Mouse (Mus musculus) liver (tissue): ENCODE results near the gene Rcan1.
"Not testable (repeated sequence)": the region's sequence is repeated elsewhere in the genome, so short reads cannot be mapped to it uniquely, and the experiment has no call there.

Source experiments
- DNase-seq: peaks from one replicate; pipeline ENCODE4 v3.0.0-alpha.2; 2020; ENCODE audit warnings: mixed read lengths

Rcan1 gene

GRCm38 (mm10) chr16:92470706-92471105 lies at the start of gene Rcan1:
Gene Rcan1 (minus strand): TSS chr16:92470867.
- DNase-seq = no peak

DNA sequence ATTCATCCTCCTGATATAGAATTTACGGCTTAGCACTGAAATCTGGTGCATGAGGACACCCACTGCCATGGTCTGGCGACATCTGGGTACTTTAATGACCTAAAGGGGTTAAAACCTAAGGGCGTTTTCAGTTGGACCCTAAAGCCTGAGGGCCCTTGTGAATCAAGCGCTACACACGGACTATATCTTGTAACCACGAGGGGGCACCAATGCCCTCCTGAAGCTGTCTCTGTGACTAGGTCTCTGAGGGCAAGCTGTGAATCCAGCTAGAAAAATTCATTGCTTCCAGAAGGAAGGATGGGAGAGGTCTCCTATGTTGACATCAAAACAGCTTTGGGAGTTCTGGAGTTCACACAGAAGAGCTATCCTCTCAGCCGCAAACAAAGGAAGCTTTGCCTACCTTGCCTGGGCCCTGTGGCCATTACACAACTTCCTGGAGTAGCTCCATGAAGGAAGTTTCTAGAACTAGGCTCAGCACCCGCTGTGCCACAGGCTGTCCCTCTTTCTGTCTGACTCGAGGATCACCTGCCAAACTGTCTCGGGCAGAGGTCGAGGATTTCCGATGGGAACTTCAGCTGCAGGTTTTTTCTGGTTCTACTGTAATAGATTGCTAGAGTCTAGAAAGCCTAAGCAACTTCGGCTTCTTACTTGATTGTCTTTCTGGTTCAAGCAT lies 49.3 kb upstream of the Rcan1 start:
- DNase-seq = peak; percentile 39

DNA sequence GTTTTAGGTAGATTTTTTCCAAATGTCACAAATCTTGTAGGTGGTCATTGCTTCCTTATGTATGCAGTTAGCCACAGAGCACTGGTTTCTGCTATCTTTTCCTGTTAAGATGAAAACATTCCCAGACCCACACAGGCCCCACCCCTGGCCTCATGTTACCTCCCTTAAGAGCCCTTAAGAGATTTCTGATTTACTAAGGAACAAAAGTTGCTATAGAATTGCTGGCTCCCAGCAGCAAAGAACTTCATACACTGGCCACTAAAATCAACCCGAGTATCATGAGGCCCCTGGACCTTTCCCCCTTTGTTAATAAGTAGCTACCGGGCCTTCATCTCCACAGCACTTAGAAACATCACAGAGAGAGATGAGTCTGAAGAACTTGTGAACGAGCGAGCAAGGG lies 48.1 kb upstream of the Rcan1 start:
- no peak for DNase-seq

DNA sequence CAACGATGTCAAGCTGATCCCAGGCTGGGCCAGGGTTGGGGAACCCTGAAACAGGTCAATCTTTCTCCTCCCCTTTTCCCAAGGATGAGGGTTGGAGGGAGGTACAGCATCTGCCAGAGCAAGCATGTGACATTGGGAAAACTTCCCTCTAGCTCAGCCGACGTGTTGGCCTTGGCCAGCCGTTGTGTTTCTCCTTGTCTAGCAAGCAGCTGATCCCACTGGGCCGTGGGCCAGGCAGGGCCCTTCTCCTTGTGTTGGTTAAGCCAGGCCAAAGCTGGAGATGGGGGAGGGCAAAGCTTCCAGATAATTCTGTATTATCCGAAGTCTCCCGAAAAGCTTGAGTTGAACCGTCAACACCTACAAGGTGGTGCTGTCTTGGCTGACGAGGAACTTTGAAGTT lies 45.5 kb upstream of the Rcan1 start:
- DNase-seq = no peak

- DNase-seq = not testable (repeated sequence)
Observed at GRCm38 (mm10) chr16:92514896-92515295, 44.2 kb upstream of the Rcan1 start.

GRCm38 (mm10) chr16:92511773-92512391 lies 41.2 kb upstream of the Rcan1 start:
- DNase-seq = peak; percentile 23

DNA sequence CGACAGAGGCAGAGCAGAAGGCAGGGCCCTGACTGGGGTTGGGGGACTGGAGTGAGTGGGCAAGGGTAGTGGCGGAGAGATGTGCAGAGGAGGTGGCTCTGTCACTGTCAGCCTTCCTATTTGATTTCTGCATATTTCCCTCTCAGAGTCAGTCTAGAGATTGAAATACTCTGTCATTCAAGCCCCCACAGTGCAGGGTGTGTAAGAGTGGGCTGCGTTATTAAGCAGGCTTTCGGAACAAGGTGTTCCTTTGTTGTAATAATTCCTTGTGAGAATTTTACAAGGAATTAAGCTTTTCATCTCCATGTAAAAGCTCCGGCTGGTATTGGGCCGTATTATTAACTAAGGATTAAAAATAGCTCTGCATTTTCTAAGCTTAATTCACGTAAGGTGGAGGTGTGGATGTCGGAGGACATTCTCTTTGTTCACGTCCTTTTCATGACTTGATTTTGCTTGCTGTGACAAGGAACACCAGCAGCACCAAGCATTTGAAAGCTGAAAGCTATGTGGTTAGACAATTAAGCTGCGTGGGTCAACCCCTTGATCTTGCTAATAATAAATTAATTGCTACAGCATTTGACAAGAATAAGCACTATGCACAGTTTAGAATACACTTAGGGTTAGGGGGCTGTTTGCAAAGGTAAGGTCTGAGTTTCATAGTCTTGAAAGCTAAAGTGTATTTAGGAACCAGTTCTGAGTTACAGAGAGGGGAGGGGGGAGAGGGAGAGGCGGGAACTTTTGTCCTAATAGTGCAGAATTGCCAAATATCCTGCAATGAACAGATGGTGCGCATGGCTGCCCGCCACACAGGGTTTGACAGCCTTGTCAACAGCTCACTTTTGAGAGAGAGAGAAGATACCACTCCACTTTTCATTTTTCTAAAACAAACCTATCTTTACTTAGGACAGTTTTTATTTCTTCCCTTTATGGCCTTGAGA lies 40.4 kb upstream of the Rcan1 start:
- no peak for DNase-seq

DNA sequence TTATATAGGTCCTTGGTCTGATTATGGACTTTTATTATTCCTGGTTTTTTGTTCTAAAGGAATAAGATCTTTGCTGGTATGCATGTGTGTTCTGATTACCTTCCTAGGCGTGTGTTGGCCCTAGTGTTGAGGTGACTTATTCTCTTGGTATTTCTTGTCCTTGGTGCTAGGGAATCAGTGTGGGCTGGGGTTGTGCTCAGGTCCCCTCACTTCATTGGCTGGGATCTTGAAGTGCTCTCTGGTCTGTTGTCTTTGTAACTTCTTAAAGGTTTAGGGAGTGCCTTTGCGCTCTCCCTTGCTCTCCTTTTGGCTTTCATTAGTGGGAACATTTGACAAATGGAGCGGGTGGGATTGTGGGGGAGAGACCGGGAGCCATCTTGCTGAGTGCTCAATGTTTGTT lies 36.9 kb upstream of the Rcan1 start:
- no peak for DNase-seq

DNA sequence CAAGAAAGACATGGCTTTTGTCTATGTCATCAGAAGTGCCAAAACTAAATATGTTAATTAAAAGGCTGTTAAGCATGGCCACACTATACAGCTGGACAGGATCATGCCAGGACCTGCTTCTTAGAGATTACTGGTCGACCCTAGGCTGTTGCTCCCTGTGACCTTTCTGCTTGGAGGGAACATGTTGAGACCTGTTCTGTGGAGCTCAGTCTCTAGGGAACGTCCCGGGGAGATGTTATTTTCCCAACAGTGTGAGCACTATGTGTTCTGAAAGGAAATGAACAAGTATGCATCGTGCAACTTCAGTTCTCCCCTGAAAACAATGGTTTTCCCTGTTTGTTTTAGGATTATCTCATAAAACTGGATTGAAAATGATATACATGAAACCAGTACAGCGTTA lies 32.4 kb upstream of the Rcan1 start:
- DNase-seq = no peak

- no peak for DNase-seq
Observed at GRCm38 (mm10) chr16:92500534-92500933, 29.9 kb upstream of the Rcan1 start.

- DNase-seq = no peak
Observed at GRCm38 (mm10) chr16:92499324-92499723, 28.7 kb upstream of the Rcan1 start.

DNA sequence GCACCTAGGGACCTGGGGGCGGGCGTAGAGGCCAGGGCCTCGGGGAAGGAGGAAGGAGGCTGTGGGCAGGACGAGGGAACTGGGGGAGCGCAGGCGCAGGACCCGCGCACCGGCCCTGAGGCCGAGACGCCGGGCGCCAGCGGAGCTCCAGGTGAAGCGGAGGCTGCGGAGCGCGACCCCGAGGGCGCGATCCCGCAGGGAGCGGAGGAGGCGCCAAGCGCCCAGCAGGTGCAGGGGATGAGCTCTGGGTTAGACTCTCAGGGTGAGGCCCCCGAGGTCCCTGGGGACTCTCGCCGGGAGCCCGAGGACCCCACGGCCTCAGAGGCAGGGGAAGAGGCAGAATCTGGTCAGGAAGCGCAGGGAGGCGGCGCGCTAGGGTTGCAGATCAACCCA lies 27.9 kb upstream of the Rcan1 start:
- DNase-seq = no peak

DNA sequence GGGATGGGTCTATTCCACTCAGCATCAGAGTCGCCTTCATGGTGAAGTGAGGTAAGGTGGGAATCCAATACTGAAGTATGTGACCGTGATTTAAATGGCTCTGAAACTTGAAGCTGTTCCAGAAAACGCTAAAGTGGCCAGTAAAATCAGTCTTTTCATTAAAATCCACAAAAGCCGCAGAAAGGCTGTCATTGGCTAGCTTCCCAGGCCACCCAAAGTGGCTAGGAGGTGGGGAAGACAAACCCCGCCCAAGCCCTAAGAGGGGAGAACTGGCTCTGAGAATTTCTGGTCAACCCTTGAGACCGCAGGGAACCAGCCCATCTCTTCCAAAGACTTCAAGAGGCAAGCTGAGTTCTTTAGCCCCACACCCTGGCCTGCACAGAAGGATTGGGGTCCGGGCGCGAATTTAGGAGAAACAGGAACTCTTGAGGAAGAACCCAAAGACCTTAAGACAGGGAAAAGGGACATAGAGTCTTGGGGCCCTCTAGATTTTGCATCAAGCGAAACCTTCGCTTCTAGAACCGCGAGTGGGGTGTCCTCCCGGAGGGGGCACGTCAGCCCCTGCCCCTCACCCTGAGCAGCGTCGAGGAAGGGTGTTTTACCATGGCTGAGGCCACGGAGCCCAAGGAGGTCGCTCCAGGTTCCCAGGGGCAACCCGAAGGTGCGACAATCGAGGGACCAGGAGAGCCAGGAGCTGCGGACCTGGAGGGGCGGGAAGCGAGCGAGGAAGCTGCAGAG lies 27.4 kb upstream of the Rcan1 start:
- no peak for DNase-seq

DNA sequence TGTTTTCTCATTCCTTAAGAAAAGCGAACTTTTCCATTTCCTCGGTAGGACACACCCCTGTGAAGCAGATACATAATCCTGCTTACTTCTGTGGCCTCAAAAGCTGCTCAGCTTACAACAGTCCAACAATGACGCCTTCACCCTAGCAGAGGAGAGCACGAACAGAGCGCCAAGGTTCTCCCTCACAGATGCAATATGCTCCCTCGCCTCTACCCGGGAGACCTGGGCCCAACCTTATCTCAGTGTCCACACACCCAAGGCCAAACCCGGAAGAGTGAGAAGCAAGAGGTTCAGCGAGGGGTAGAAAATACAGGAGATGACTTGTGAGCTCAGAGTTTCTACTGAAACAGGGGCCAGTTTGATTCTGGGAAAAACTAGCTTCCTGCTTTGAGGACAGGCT lies 18.7 kb upstream of the Rcan1 start:
- DNase-seq = peak; percentile 81

GRCm38 (mm10) chr16:92488456-92488855 lies 17.8 kb upstream of the Rcan1 start:
- no peak for DNase-seq

- peak; percentile 71 for DNase-seq
Observed at GRCm38 (mm10) chr16:92487489-92487888, 16.8 kb upstream of the Rcan1 start.

GRCm38 (mm10) chr16:92487086-92487485 lies 16.4 kb upstream of the Rcan1 start:
- DNase-seq = no peak

DNA sequence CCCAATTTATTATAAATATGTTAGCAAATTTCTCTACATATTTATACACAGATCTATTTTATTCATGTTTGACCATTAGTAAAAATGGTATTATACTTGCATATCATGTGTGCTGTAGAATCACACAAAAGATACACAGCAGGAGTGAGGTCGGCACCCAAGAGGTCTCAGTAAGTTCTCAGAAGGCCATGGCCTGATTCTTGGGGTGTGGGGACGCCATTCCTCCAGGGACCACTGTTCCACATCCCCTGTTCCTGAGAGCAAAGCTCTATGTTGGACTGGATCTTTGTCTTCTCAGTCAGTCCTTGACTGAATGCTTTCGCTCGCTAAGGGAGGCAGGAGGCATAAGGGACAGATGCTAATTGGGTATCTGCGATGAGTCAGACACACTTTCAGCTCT lies 14.8 kb upstream of the Rcan1 start, which contains the start of gene Clic6:
Gene Clic6 (plus strand): TSS at position 301 of the 400 bp plus-strand sequence.
- DNase-seq = no peak

- DNase-seq = peak; percentile 59
Observed at GRCm38 (mm10) chr16:92478561-92479150, 8.0 kb upstream of the Rcan1 start.

- DNase-seq = peak; percentile 86
Observed at GRCm38 (mm10) chr16:92475093-92475860, 4.6 kb upstream of the Rcan1 start.

GRCm38 (mm10) chr16:92472898-92473297 lies 2.2 kb upstream of the Rcan1 start:
- no peak for DNase-seq

DNA sequence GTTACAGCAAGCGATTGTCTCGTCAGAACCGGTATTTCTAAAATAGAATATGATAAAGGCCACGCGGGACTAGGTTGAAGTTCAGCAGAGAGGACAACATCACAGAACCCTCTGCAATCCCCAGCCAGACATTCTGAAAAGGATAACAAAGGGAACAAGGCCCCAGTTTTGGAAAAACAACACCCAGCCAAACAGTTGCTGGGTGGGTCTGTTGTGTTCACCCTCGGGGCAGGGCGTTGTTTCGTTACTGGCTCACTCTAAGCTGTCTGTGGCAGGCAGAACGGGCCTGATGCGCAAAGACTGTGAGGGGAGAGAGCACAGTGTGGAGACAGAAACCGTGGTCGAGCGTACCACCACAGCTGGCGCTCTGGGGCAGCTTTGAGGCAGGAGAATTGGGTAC lies 2.2 kb downstream of the Rcan1 start:
- no peak for DNase-seq
